Mouse (Mus musculus) cerebellum, adult 9-11 months (tissue): ENCODE measurements around the gene Prss8.

Source experiments
- DNase-seq: peaks from one replicate; pipeline ENCODE4 v3.0.0; 2022

Prss8 gene

DNA sequence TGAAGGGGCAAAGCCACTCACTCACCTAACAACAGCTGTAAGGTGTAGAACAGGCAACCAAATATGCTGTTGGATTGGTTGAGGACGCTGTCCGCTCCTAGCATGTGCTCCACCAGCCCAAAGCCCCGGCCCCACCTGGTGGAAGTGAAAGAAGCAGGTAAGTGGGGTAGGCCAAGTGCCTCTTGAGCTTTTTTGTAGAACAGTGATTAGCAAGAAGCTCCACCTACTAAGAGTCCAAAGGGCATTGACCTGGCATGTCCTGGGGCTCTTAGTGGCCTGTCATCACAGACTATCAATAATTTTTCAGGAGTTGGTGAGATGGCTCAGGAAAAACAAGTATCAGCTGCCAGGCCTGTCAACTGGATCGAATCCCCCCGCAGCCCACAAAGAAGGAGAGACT, 35.4 kb downstream of the Prss8 start:
- DNase-seq = peak; percentile 56

GRCm38 (mm10) chr7:127890798-127891197, 39.1 kb downstream of the Prss8 start, which contains the start of gene Prss53:
Prss53 (minus strand) TSS chr7:127890970.
- DNase-seq = no peak

GRCm38 (mm10) chr7:127888821-127889220, 41.1 kb downstream of the Prss8 start:
- no peak for DNase-seq

DNA sequence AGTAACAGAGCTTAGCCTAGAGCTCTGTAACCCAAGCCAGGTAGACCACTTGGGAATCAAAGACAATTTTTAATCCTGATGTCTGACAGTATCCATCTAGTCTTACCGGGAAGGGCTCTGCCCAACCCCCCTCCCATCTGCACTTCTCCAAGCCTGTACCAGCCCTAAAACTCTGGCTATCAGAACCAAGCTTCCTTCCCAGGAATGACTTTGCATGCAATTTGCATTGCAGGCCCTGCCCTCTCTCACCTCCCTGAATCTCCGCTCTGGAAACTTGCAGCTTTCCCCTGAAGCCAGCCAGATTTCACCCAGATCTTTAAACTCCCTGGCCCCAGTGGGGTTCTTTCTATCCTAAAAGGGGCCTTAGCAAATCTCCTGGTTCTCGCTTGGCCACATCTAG, 42.1 kb downstream of the Prss8 start:
- DNase-seq = no peak

- no peak for DNase-seq
Observed at GRCm38 (mm10) chr7:127887191-127887590, 42.7 kb downstream of the Prss8 start.

GRCm38 (mm10) chr7:127886551-127886950, 43.4 kb downstream of the Prss8 start:
- DNase-seq = no peak

- no peak for DNase-seq
Observed at GRCm38 (mm10) chr7:127885951-127886350, 44.0 kb downstream of the Prss8 start.

GRCm38 (mm10) chr7:127880431-127880830, 49.5 kb downstream of the Prss8 start:
- peak; percentile 22 for DNase-seq

GRCm38 (mm10) chr7:127879301-127879700, 50.6 kb downstream of the Prss8 start:
- peak; percentile 28 for DNase-seq

DNA sequence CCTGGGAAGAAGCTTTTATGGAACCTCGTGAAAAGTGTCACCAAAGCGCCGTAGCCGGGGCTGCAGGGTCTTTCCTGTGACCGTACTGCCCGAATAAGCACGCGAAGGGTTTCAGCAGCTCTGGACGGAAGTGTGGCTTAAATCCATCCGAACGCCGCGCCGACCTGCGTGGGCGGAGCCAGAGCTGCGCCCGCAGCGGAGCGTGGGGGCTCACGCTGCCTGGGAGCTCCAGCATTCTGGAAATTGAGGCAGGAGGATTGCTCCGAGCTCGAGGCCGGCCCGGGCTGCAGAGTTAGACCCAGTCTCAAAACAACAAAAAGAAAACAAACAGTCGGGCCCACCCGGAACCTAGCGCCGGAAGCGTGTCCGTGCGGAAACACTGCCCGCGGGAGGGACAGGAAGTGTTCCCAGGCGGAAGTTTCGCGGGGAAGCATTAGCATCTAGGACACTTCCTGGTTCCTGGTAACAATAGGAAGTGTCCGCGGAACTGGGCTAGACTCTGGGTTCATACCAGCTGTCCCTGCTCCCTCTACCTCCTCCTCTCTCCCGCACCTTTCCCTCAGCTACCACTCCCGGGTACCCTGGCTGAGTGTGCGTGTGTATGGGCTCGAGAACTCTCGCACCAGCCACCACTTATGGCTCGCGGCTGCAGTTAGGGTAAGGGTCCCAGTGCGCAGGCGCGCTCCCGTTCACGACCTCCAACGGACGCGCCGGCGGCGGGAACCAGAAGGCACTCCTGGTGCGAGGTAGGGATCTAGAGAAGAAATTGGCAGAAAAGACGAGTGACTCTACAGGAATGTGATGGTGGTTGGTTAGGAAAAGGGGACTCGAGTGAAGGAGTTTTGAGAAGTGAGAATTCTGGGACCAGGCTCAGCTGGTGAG, 53.2 kb downstream of the Prss8 start, which contains the start of gene Zfp668:
Gene Zfp668 (minus strand): TSS at position 362 of the 882 bp plus-strand sequence.
- DNase-seq = peak; percentile 89

DNA sequence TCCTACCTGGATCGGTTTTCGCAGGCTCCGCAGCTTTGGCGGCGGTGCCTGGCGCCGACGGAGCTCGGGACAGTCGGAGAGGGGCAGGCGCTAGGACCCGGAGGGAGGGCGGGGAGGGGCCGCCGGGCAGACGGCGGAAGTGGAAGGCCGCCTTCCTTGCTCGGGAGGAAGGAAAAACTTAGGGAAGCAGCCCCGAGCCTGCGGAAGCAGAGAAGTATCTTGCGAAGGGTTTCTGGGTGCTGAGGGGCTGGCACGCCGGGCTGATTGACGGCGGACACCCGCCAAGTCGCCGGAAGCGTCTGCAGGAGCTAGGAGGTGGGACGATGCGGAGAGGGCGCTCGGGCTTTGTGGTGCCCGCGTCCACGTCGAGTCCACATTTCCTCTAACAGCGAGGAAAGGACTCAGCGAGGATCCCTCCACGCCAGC, 53.9 kb downstream of the Prss8 start, which contains the start of gene Zfp646:
Gene Zfp646 (plus strand): TSS at position 181 of the 426 bp plus-strand sequence.
- no peak for DNase-seq
